Mouse (Mus musculus) heart, adult 2 months (tissue): Measurements from ENCODE around the gene Zdhhc5. TPM values are rescaled to one million over a fixed set of nuclear protein-coding genes. Genes with fewer than 3 reads are reported as not detected.

ENCODE experiments used
- DNase-seq, 2 experiments: peaks; one replicate each; pipeline ENCODE4 v3.0.0; 2021
- H3K27ac ChIP-seq: fragments of 200-600 bp; 2 replicates; pipeline ENCODE4 v1.8.1; 2022
- H3K27me3 ChIP-seq: fragments of 200-500 bp; 2 replicates; pipeline ENCODE4 v1.6.1; 2012; ENCODE audit warnings: mild to moderate bottlenecking, low read length, inconsistent platforms, mixed read lengths; ENCODE audit not compliant: control insufficient read depth, insufficient read depth
- H3K36me3 ChIP-seq: fragments of 200-500 bp; 2 replicates; pipeline ENCODE4 v1.6.1; 2012; ENCODE audit warnings: low read length, inconsistent platforms; ENCODE audit not compliant: control insufficient read depth, insufficient read depth
- H3K4me1 ChIP-seq: fragments of 200-500 bp; 2 replicates; pipeline ENCODE4 v1.6.1; 2011; ENCODE audit warnings: low read length; ENCODE audit not compliant: control insufficient read depth, insufficient read depth
- H3K4me3 ChIP-seq: fragments of 200-600 bp; 2 replicates; pipeline ENCODE4 v1.8.1; 2022
- H3K79me2 ChIP-seq: fragments of 200-500 bp; replicated peaks from 2 replicates; pipeline ENCODE4 v1.6.1; 2012; ENCODE audit warnings: mild to moderate bottlenecking, inconsistent platforms, low read length, moderate library complexity, mixed read lengths; ENCODE audit not compliant: control insufficient read depth, insufficient read depth
- H3K9ac ChIP-seq: fragments of 200-500 bp; 2 replicates; pipeline ENCODE4 v1.6.1; 2012; ENCODE audit warnings: low read depth, mild to moderate bottlenecking, control low read depth, inconsistent platforms, low read length, mixed read lengths
- CTCF ChIP-seq: fragments of 200-600 bp; IDR thresholded peaks from 2 replicates; pipeline ENCODE4 v1.8.1; 2022; ENCODE audit warnings: antibody characterized with exemption, mild to moderate bottlenecking, moderate library complexity
- EP300 ChIP-seq: fragments of 200-500 bp; IDR thresholded peaks from 2 replicates; pipeline ENCODE4 v1.6.1; 2011; ENCODE audit warnings: low read depth, low read length, control low read depth; ENCODE audit not compliant: insufficient read depth
- POLR2A ChIP-seq: fragments of 200-500 bp; IDR thresholded peaks from 2 replicates; pipeline ENCODE4 v1.6.1; 2011; ENCODE audit warnings: mild to moderate bottlenecking, low read depth, low read length, control low read depth; ENCODE audit not compliant: insufficient read depth
- WGBS: fragments of 180-500 bp; shearing (Covaris S2); methylation state at CpG from one replicate; pipeline ENCODE4 v1.1.7; 2018; 5-methylcytosine and 5-hydroxymethylcytosine counted together
- intact Hi-C: fragments of 180-260 bp; cut with DNase I; formaldehyde crosslinking; loops from one replicate; pipeline ENCODE4 v1.15.1; 2025
- polyA plus RNA-seq: library from polyadenylated mRNA; depleted of rRNA; stranded (reverse); fragments of >200 nt; gene quantifications from 2 replicates; pipeline ENCODE4 v1.2.3, GENCODE M21; 2012
- total RNA-seq, 2 experiments: library from RNA; stranded (reverse); gene quantifications; 2 replicates each; pipeline ENCODE4 v1.2.3; 2021

Zdhhc5 gene
- total and polyA plus RNA-seq, 3 experiments = 47.6 to 72.5 (median 62.8) TPM

DNA sequence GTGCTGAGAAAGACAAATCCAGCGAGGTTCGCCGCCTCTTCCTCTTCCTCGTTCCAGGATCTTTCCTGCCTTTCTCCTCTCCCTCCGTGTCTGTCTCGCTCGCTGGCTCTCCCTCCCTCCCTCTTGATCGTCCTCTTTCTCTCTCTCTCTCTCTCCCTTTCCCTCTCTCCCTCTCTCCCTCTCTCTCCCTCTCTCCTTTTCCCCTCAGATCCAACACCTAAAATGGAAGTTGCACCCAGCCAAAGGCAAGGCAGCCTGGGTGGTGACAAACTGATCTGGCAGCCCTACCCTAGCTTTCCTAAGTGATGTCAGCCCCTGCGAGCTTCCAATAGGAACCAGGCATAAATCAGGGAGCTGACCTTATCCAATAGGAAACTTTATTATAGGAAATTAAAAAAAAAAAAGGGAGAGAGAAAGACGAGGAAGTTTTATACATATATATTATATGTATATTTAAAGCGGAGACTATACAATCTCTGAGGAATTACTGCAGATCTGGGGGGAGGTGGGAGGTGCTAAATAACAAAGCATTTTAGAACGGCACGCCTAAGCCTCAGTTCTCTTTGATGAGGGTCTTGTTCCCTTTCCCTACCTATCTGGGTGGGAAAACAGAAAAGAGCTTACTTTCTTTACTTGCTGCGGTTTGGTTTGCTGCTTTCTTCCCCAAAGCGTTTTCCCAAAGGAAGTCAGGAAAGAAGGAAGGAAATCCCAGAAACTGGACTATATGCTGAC lies 64.3 kb downstream of the Zdhhc5 start, which contains the start of gene Ctnnd1:
Gene Ctnnd1, minus strand, starts transcription at position 302 of the 732 bp plus-strand sequence.
- intact Hi-C loops = loop anchor here (2.0 kb wide), 1 partner anchor 18 kb away; no protein-coding TSS in a partner anchor

DNA sequence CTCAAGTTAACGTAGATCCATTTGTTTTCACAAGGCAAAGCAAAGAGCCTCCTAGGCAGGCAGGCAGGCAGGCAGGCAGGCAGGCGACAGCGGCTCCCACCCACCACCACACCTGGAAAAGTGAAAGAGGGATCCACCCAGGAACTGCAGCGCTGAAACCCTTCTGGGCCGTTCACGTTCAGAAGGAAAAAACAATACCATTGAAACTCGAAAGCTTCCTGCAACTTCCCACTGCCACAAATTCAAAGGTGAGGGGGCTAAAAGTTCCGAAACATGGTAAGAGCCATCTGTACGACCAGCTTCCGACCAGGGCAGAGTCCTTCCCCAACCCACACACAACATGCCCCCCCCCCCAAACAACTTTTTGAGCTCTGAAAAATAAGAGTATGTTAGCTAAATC lies 65.3 kb downstream of the Zdhhc5 start:
- intact Hi-C loops = loop anchor here (1.0 to 2.0 kb wide), 2 partner anchors 13 to 17 kb away; no protein-coding TSS in a partner anchor
- WGBS = under 1% methylated on average over 10 of the region's 10 CpGs
- peak overlapping the region; percentile 63 for H3K4me3 ChIP-seq
- peak; percentile 49 to 55 for DNase-seq
- H3K4me1 ChIP-seq = peaks cover 7% of the 10 kb centered on the region
- H3K27me3 ChIP-seq = no peaks in the 10 kb centered on the region
- peak overlapping the region; percentile 68 for H3K9ac ChIP-seq
- peak overlapping the region; percentile 85 for H3K27ac ChIP-seq
- H3K79me2 ChIP-seq = peaks cover 8% of the 10 kb centered on the region; the same call in 1 of the 2 replicates
- TF ChIP-seq EP300 (no peak), CTCF (no peak), POLR2A (no peak)
- peaks cover 30% of the 10 kb centered on the region for H3K36me3 ChIP-seq

More for the DNA sequence above, 64.3 kb downstream of the Zdhhc5 start, which contains the start of gene Ctnnd1:
- TF ChIP-seq CTCF = no peak
- TF ChIP-seq POLR2A = peak; percentile 98
- TF ChIP-seq EP300 = peak; percentile 74; the same call in 1 of the 2 replicates
- Histone ChIP-seq H3K36me3 (peaks cover 24% of the 10 kb centered on the region), H3K27me3 (no peaks in the 10 kb centered on the region), H3K9ac (peak within 1 kb of the TSS; percentile 98), H3K4me1 (peaks cover 7% of the 10 kb centered on the region), H3K79me2 (peaks cover 8% of the 10 kb centered on the region; the same call in 1 of the 2 replicates), H3K27ac (peak within 1 kb of the TSS; percentile 85), H3K4me3 (peak within 1 kb of the TSS; percentile 63)
- under 1% methylated on average over 15 of the region's 15 CpGs for WGBS
- DNase-seq = peak; percentile 83 to 89

DNA sequence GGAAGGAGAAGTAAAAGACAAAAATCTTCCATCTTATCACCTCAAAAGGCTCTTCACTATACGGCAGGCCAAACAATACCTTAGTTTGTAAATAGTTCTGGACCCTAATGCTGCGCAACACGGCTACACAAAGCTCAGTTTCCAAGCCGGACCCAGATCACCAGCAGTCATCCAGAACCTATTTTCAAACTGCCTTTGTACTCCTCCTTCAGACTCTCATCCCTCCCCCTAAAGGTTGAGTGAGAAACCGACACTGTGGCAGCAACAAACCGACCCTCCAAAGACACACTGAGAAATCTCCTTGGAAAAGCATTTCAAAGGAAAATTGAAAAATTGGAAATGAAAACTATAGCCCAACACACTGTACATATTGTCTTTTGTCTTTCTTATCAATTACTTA lies 66.6 kb downstream of the Zdhhc5 start:
- Histone ChIP-seq H3K79me2 (peaks cover 8% of the 10 kb centered on the region; the same call in 1 of the 2 replicates), H3K4me1 (peaks cover 10% of the 10 kb centered on the region), H3K27me3 (no peaks in the 10 kb centered on the region), H3K4me3 (peak overlapping the region; percentile 63), H3K27ac (peak overlapping the region; percentile 85), H3K36me3 (peaks cover 40% of the 10 kb centered on the region), H3K9ac (peak overlapping the region; percentile 12)
- peak; percentile 46 for TF ChIP-seq CTCF
- no peak for TF ChIP-seq POLR2A
- no peak for TF ChIP-seq EP300
- WGBS = 6% methylated on average over 6 of the region's 6 CpGs
- intact Hi-C loops = no loop called here
- no peak for DNase-seq

DNA sequence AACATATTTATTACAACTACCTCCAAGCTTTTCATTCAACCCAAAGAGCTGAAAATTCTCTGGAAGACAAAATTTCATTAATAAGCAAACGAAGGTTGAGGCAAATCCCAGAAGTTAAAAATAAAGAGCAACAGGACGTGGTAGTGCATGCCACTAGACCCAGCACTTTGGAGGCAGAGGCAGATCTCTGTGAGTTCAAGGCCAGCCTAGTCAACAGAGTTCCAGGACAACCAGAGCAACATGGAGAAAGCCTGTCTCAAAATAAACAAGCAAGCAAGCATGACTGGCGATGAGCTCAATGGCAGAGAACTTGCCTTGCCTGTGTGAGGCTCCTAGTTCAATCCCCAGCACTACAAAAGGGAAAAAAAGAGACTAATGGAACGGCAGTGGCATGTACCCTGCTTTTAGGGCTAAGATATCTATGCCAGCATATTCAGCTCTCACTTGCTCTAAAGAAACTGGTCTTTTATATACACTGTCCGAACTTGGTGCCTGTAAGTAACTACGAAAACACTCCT lies 67.9 kb downstream of the Zdhhc5 start:
- no peak for TF ChIP-seq EP300
- no peak for TF ChIP-seq POLR2A
- no peak for TF ChIP-seq CTCF
- Histone ChIP-seq H3K4me1 (peaks cover 17% of the 10 kb centered on the region), H3K27ac (no peak overlapping the region), H3K36me3 (peaks cover 52% of the 10 kb centered on the region), H3K79me2 (peaks cover 10% of the 10 kb centered on the region; the same call in 1 of the 2 replicates), H3K4me3 (no peak overlapping the region), H3K27me3 (no peaks in the 10 kb centered on the region), H3K9ac (0 out of 2 replicates have a peak overlapping the region, but pooled peaks have one; percentile 9)
- no peak for DNase-seq
- 58% methylated on average over 6 of the region's 6 CpGs for WGBS
- intact Hi-C loops = no loop called here

DNA sequence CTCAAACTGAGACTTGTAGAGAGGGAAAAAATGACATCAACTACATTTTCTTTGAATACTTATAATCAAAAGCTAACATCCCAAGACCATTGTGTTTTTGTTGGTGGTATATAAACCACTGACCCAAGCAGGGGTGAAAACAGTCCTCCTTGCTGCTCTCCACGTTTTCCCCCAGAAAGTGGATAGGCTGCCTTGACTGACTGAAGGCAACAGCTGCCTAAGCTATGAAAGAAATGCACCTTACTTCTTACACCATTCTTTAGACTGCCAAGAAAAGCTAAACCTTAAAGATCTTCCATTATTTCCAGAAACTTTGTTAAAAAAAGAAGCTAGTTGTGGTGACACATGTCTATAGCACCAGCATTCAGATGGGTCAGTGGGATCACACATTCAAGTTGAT lies 68.8 kb downstream of the Zdhhc5 start:
- H3K4me1 ChIP-seq = peaks cover 25% of the 10 kb centered on the region
- no peak overlapping the region for H3K4me3 ChIP-seq
- WGBS = 11% methylated on average over 1 of the region's 1 CpGs
- peaks cover 14% of the 10 kb centered on the region for H3K79me2 ChIP-seq
- peaks cover 62% of the 10 kb centered on the region for H3K36me3 ChIP-seq
- DNase-seq = no peak
- no peaks in the 10 kb centered on the region for H3K27me3 ChIP-seq
- no peak overlapping the region for H3K27ac ChIP-seq
- no peak overlapping the region for H3K9ac ChIP-seq
- TF ChIP-seq POLR2A (no peak), CTCF (no peak), EP300 (no peak)
- intact Hi-C loops = no loop called here
